Mouse (Mus musculus) CH12.LX (cell line): ENCODE measurements around the gene Kctd20. TPM values are rescaled to one million over a fixed set of nuclear protein-coding genes. Genes with fewer than 3 reads are reported as not detected.
A peak's percentile ranks its signal among the peaks of the same experiment; 100 is the strongest.

ENCODE experiments used
- DNase-seq: peaks from one replicate; pipeline ENCODE4 v3.0.0-alpha.2; 2013; ENCODE audit errors: extremely low read depth
- H3K27ac ChIP-seq: 2 replicates; pipeline ENCODE4 v1.5.1; 2012; ENCODE audit warnings: low read depth, mild to moderate bottlenecking, control low read depth, moderate library complexity; ENCODE audit not compliant: insufficient read depth
- H3K27me3 ChIP-seq: replicated peaks from 2 replicates; pipeline ENCODE3; 2012; ENCODE audit warnings: inconsistent platforms
- H3K36me3 ChIP-seq, 2 experiments: replicated peaks in 1 of 2; 2 replicates each; pipeline versions ENCODE3 to v1.6.1; 2012; ENCODE audit warnings: inconsistent platforms in 1 of 2, low read length in 1 of 2, mild to moderate bottlenecking in 1 of 2, mixed read lengths in 1 of 2, moderate library complexity in 1 of 2; ENCODE audit not compliant: control insufficient read depth in 1 of 2, insufficient read depth in 1 of 2
- H3K4me1 ChIP-seq, 2 experiments: 2 replicates each; pipeline ENCODE4 v1.6.1; 2012; ENCODE audit warnings: inconsistent platforms in 1 of 2, moderate library complexity in 1 of 2; ENCODE audit not compliant: insufficient read depth in 2 of 2, control insufficient read depth in 1 of 2
- H3K4me2 ChIP-seq: 2 replicates; pipeline ENCODE4 v1.6.1; 2012; ENCODE audit warnings: low read depth, mild to moderate bottlenecking, control low read depth; ENCODE audit not compliant: poor library complexity, insufficient read depth, severe bottlenecking
- H3K4me3 ChIP-seq, 3 experiments: fragments of 150-350 bp in 1 of 3; sonication (generic) in 1 of 3; replicated peaks in 1 of 3; 2 replicates each; pipeline versions ENCODE3 to v1.5.1; 2011 to 2012; ENCODE audit warnings: low read depth in 2 of 3, low read length in 2 of 3, mild to moderate bottlenecking in 2 of 3, moderate library complexity in 2 of 3, control low read depth in 1 of 3, improper control_type of control experiment in 1 of 3, inconsistent platforms in 1 of 3, mixed read lengths in 1 of 3; ENCODE audit not compliant: poor library complexity in 1 of 3
- H3K79me2 ChIP-seq: replicated peaks from 2 replicates; pipeline ENCODE4 v1.6.1; 2012; ENCODE audit warnings: mild to moderate bottlenecking, moderate library complexity; ENCODE audit not compliant: control insufficient read depth, poor library complexity, insufficient read depth, severe bottlenecking; ENCODE audit errors: extremely low read depth
- H3K9ac ChIP-seq: 2 replicates; pipeline ENCODE4 v1.6.1; 2012; ENCODE audit warnings: low read depth, mild to moderate bottlenecking, control low read depth, moderate library complexity; ENCODE audit not compliant: insufficient read depth
- H3K9me3 ChIP-seq: replicated peaks from 2 replicates; pipeline ENCODE3; 2012; ENCODE audit warnings: low read length, inconsistent platforms, mixed read lengths
- BHLHE40 ChIP-seq: IDR thresholded peaks from 2 replicates; pipeline ENCODE4 v1.6.1; 2011; ENCODE audit warnings: mild to moderate bottlenecking, low read depth, low read length, improper control_type of control experiment
- CHD1 ChIP-seq: IDR thresholded peaks from 2 replicates; pipeline ENCODE4 v1.6.1; 2012; ENCODE audit warnings: low read depth, low read length, improper control_type of control experiment, inconsistent platforms
- CHD2 ChIP-seq: IDR thresholded peaks from 2 replicates; pipeline ENCODE4 v1.6.1; 2011; ENCODE audit warnings: low read length, improper control_type of control experiment
- CTCF ChIP-seq, 2 experiments: IDR thresholded peaks in 1 of 2; conservative IDR thresholded peaks in 1 of 2; 2 replicates each; pipeline ENCODE4 v1.5.1; 2011 to 2012; ENCODE audit warnings: low read depth in 2 of 2, low read length in 2 of 2, improper control_type of control experiment in 1 of 2, inconsistent platforms in 1 of 2, mild to moderate bottlenecking in 1 of 2, moderate library complexity in 1 of 2
- ELF1 ChIP-seq: IDR thresholded peaks from 2 replicates; pipeline ENCODE4 v1.6.1; 2014; ENCODE audit warnings: low read depth, mild to moderate bottlenecking, inconsistent platforms, low read length, improper control_type of control experiment
- EP300 ChIP-seq: IDR thresholded peaks from 2 replicates; pipeline ENCODE4 v1.6.1; 2011; ENCODE audit warnings: low read length, improper control_type of control experiment
- GABPA ChIP-seq: IDR thresholded peaks from 2 replicates; pipeline ENCODE4 v1.6.1; 2012; ENCODE audit warnings: low read depth, low read length, improper control_type of control experiment, inconsistent platforms; ENCODE audit not compliant: insufficient replicate concordance
- HCFC1 ChIP-seq: IDR thresholded peaks from 2 replicates; pipeline ENCODE4 v1.6.1; 2012; ENCODE audit warnings: low read depth, mild to moderate bottlenecking, inconsistent platforms, low read length, improper control_type of control experiment
- JUN ChIP-seq: IDR thresholded peaks from 2 replicates; pipeline ENCODE4 v1.6.1; 2011; ENCODE audit warnings: low read depth, mild to moderate bottlenecking, low read length, improper control_type of control experiment, moderate library complexity; ENCODE audit not compliant: insufficient read depth
- JUND ChIP-seq: conservative IDR thresholded peaks from 2 replicates; pipeline ENCODE4 v1.6.1; 2011; ENCODE audit warnings: low read depth, low read length, improper control_type of control experiment
- KAT2A ChIP-seq: IDR thresholded peaks from 2 replicates; pipeline ENCODE4 v1.6.1; 2012; ENCODE audit warnings: low read length, improper control_type of control experiment, inconsistent platforms; ENCODE audit not compliant: insufficient replicate concordance
- MAFK ChIP-seq: IDR thresholded peaks from 2 replicates; pipeline ENCODE4 v1.6.1; 2011; ENCODE audit warnings: low read length, improper control_type of control experiment; ENCODE audit not compliant: insufficient replicate concordance
- MAX ChIP-seq: IDR thresholded peaks from 2 replicates; pipeline ENCODE4 v1.6.1; 2011; ENCODE audit warnings: low read length, improper control_type of control experiment
- MAZ ChIP-seq: IDR thresholded peaks from 2 replicates; pipeline ENCODE4 v1.6.1; 2012; ENCODE audit warnings: low read depth, mild to moderate bottlenecking, inconsistent platforms, low read length, improper control_type of control experiment, moderate library complexity
- MYC ChIP-seq: IDR thresholded peaks from 2 replicates; pipeline ENCODE4 v1.6.1; 2011; ENCODE audit warnings: low read depth, mild to moderate bottlenecking, improper control_type of control experiment, low read length
- NRF1 ChIP-seq: IDR thresholded peaks from 2 replicates; pipeline ENCODE4 v1.6.1; 2014; ENCODE audit warnings: low read depth, mild to moderate bottlenecking, inconsistent platforms, low read length, improper control_type of control experiment, moderate library complexity
- PAX5 ChIP-seq: IDR thresholded peaks from 2 replicates; pipeline ENCODE4 v1.6.1; 2012; ENCODE audit warnings: low read length, inconsistent platforms, mixed read lengths
- POLR2A ChIP-seq: IDR thresholded peaks from 2 replicates; pipeline ENCODE4 v1.6.1; 2011; ENCODE audit warnings: low read depth, mild to moderate bottlenecking, improper control_type of control experiment, low read length
- POLR2AphosphoS2 ChIP-seq: IDR thresholded peaks from 2 replicates; pipeline ENCODE4 v1.6.1; 2011; ENCODE audit warnings: low read depth, low read length, improper control_type of control experiment
- RAD21 ChIP-seq: IDR thresholded peaks from 2 replicates; pipeline ENCODE4 v1.6.1; 2011; ENCODE audit warnings: low read depth, mild to moderate bottlenecking, low read length, improper control_type of control experiment, moderate library complexity
- RCOR1 ChIP-seq: conservative IDR thresholded peaks from 2 replicates; pipeline ENCODE4 v1.6.1; 2012; ENCODE audit warnings: low read depth, mild to moderate bottlenecking, inconsistent platforms, low read length, improper control_type of control experiment
- SIN3A ChIP-seq: IDR thresholded peaks from 2 replicates; pipeline ENCODE4 v1.6.1; 2012; ENCODE audit warnings: low read length, improper control_type of control experiment, inconsistent platforms
- SMC3 ChIP-seq: IDR thresholded peaks from 2 replicates; pipeline ENCODE4 v1.6.1; 2011; ENCODE audit warnings: low read depth, low read length, improper control_type of control experiment
- TBP ChIP-seq: conservative IDR thresholded peaks from 2 replicates; pipeline ENCODE4 v1.6.1; 2011; ENCODE audit warnings: low read depth, low read length, improper control_type of control experiment
- TCF12 ChIP-seq: IDR thresholded peaks from 2 replicates; pipeline ENCODE4 v1.6.1; 2014; ENCODE audit warnings: low read depth, mild to moderate bottlenecking, inconsistent platforms, low read length, improper control_type of control experiment
- USF1 ChIP-seq: IDR thresholded peaks from 2 replicates; pipeline ENCODE4 v1.6.1; 2014; ENCODE audit warnings: low read depth, mild to moderate bottlenecking, inconsistent platforms, low read length, improper control_type of control experiment
- ZC3H11A ChIP-seq: IDR thresholded peaks from 2 replicates; pipeline ENCODE4 v1.6.1; 2012; ENCODE audit warnings: low read depth, mild to moderate bottlenecking, inconsistent platforms, low read length, improper control_type of control experiment
- ZKSCAN1 ChIP-seq: IDR thresholded peaks from 2 replicates; pipeline ENCODE4 v1.6.1; 2012; ENCODE audit warnings: low read depth, inconsistent platforms, low read length, improper control_type of control experiment, borderline replicate concordance
- ZMIZ1 ChIP-seq: IDR thresholded peaks from 2 replicates; pipeline ENCODE4 v1.6.1; 2012; ENCODE audit warnings: low read depth, mild to moderate bottlenecking, inconsistent platforms, low read length, improper control_type of control experiment
- ZNF384 ChIP-seq: IDR thresholded peaks from 2 replicates; pipeline ENCODE4 v1.6.1; 2012; ENCODE audit warnings: low read depth, low read length, improper control_type of control experiment, inconsistent platforms
- dilution Hi-C: fragments of 300-500 bp; cut with MboI; formaldehyde crosslinking; loops from 2 replicates; pipeline ENCODE4 v1.14.3; 2020; ENCODE audit warnings: low sequenced_read_pairs; ENCODE audit not compliant: extremely low pct_unique_long_range_greater_than_20kb, extremely low pct_ligation_motif_present
- in situ Hi-C: fragments of 300-500 bp; cut with MboI; formaldehyde crosslinking; loops from 3 replicates; pipeline ENCODE4 v1.14.3; 2019; ENCODE audit warnings: low sequenced_read_pairs, low pct_ligation_motif_present, low pct_unique_long_range_greater_than_20kb, mixed read lengths
- polyA plus RNA-seq: library from polyadenylated mRNA; unstranded; fragments of >175 nt; gene quantifications from 2 replicates; pipeline ENCODE4 v1.2.1, GENCODE M21; 2012; ENCODE audit warnings: low read depth; ENCODE audit not compliant: insufficient read length
- total RNA-seq, 2 experiments: library from RNA; depleted of rRNA; stranded (reverse); fragments of 300-350 nt in 1 of 2; fragments of >200 nt in 1 of 2; gene quantifications; 2 replicates each; pipeline ENCODE4 v1.2.3; 2012 to 2014

Gene Kctd20
- total and polyA plus RNA-seq, 3 experiments: 40.1 to 85.2 (median 68.5) TPM

DNA sequence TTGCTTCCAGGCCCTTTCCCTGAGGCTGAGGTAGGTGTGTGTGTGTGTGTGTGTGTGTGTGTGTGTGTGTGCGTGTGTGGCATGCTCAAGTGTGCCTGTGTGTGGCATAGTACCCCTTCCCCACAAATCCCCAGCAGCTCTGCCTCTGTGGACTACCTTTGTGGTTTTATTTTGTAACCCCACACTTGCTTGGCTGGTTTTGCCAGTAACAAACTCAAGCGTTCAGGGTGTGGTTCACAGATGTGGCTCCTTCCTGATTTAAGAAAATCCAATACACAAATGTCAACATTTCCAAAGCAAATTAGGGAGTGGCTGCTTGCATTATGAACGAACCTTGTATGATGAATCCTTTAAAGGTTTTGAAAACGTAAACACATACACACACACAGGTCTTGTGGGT, 65.0 kb downstream of the Kctd20 start:
- Histone ChIP-seq H3K27me3 (no peaks in the 10 kb centered on the region), H3K79me2 (no peaks in the 10 kb centered on the region), H3K4me3 (no peak overlapping the region), H3K4me1 (peaks cover 9 to 48% of the 10 kb centered on the region in 2 experiments; a peak in 3 of 4 replicates), H3K27ac (no peak overlapping the region), H3K36me3 (no peaks in the 10 kb centered on the region), H3K9me3 (no peaks in the 10 kb centered on the region), H3K4me2 (no peak overlapping the region), H3K9ac (no peak overlapping the region)
- dilution Hi-C loops (no loop called here), in situ Hi-C loops (loop anchor here (10.0 kb wide), 1 partner anchor 112 kb away; no protein-coding TSS in a partner anchor)
- TF ChIP-seq SIN3A: no peak
- no peak for TF ChIP-seq PAX5
- no peak for TF ChIP-seq TCF12
- no peak for TF ChIP-seq NRF1
- TF ChIP-seq POLR2A: no peak
- TF ChIP-seq RCOR1: no peak
- no peak for TF ChIP-seq SMC3
- TF ChIP-seq POLR2AphosphoS2: no peak
- no peak for TF ChIP-seq ZNF384
- TF ChIP-seq ELF1: no peak
- TF ChIP-seq RAD21: no peak
- TF ChIP-seq JUND: no peak
- TF ChIP-seq MYC: no peak
- TF ChIP-seq CHD2: no peak
- TF ChIP-seq ZMIZ1: no peak
- TF ChIP-seq KAT2A: no peak
- no peak for TF ChIP-seq ZKSCAN1
- no peak for TF ChIP-seq GABPA
- no peak for TF ChIP-seq CHD1
- no peak for DNase-seq

DNA sequence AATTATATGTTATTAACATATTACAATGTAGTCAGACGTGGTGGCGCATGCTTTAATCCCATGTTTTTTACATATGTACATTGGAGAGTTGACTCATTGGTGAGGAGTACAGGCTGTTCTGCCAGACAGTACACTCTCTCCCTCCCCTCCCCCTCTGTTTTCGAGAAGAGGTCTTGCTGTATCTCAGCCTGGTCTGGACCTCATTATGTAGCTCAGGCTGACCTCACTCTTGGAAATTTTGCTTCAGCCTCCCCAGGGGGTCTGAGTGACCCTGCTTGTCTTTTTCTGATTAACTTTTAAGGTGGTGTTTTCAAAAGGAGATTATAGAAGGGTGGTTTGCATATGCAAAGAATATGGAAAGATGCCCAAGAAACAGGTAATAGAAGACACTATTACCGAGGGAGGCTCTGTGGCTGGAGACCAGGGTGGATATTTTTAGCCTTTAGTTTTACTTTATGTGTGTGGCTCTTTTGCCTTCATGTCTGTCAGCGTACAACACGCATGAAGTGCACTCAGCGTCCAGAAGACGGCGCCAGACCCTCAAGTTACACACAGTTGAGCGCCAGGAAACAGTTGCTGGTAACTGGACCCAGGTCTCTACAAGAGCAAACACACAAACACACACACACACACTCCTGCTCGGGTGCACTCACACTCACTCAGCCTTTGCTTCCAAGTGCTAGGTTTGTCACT, 66.7 kb downstream of the Kctd20 start:
- Histone ChIP-seq H3K9ac (no peak overlapping the region), H3K36me3 (no peaks in the 10 kb centered on the region), H3K4me3 (no peak overlapping the region), H3K27ac (peak overlapping the region; percentile 83), H3K4me2 (no peak overlapping the region; the same call in 1 of the 2 replicates), H3K4me1 (peaks cover 9 to 58% of the 10 kb centered on the region in 2 experiments; a peak in 3 of 4 replicates), H3K79me2 (no peaks in the 10 kb centered on the region), H3K9me3 (no peaks in the 10 kb centered on the region), H3K27me3 (no peaks in the 10 kb centered on the region)
- DNase-seq: peak; percentile 94
- in situ Hi-C loops: loop anchor here (10.0 kb wide), 1 partner anchor 114 kb away; no protein-coding TSS in a partner anchor
- dilution Hi-C loops: no loop called here
- TF ChIP-seq ZMIZ1 (peak; percentile 57; the same call in 1 of the 2 replicates), JUN (peak; percentile 69), USF1 (no peak), GABPA (no peak), TBP (peak; percentile 58), ZNF384 (peak; percentile 29; the same call in 1 of the 2 replicates), HCFC1 (no peak; the same call in 1 of the 2 replicates), PAX5 (no peak), MAFK (no peak), MAX (peak; percentile 55; the same call in 1 of the 2 replicates), EP300 (peak; percentile 49), JUND (no peak), RAD21 (peak; percentile 80), CTCF (conservative IDR thresholded peaks at IDR 0.05 in 1 of 2, IDR thresholded peaks at IDR 0.05 in 1 of 2; ENCODE audit: low read depth in 2 of 2, low read length in 2 of 2) (peak; percentile 88 to 95), MAZ (0 out of 2 replicates have a peak, but pooled peaks have one; percentile 31), BHLHE40 (peak; percentile 52; the same call in 1 of the 2 replicates), TCF12 (peak; percentile 35; the same call in 1 of the 2 replicates), POLR2A (peak; percentile 39), CHD2 (peak; percentile 81; the same call in 1 of the 2 replicates), ZC3H11A (no peak), NRF1 (no peak), RCOR1 (no peak), SMC3 (peak; percentile 84)
